Comparison of ENCODE assay signal across 11 mouse cellular contexts in the genomic region with DNA sequence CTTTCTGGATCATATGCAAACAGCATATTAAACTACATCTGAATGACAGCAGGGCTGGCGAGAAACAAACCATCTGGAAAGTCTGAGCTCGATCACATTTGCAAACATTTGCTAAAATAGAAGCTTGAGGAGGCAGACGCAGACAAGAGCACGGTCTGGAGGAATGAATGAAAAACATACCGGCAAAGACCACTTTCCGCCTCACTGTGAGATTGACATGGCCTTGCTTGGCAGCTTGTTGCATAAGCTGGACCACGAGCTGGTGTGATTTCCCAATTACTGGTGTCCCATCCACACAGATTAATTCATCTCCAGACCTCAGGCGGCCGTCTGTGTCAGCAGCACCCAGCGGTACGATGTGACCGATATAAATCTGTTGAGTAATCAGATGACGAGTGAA.
A peak's percentile ranks its signal among the peaks of the same experiment; 100 is the strongest.
DNase-seq lines count a peak whose midpoint lies in the region; ATAC-seq and TF ChIP-seq lines count a peak whose summit lies in the region.
"Had no signal": no experiment of that assay in that cellular context is flagged by ENCODE, and none has a peak within 500 bp of the region (broad histone marks: within the 10 kb centered on the region; RNA-seq: fewer than 3 reads in every experiment).

No protein-coding gene starts in this region.

- no peak overlapping the region for H3K4me3 ChIP-seq in left cerebral cortex, adult 2 months
- no peak overlapping the region for H3K4me3 ChIP-seq in hindbrain, embryonic 11.5 days (ENCODE audit: low read depth, low read length)
- H3K4me3 ChIP-seq: liver, embryonic 13.5 days had no signal

- H3K4me1 ChIP-seq in hindbrain, embryonic 11.5 days (replicated peaks; ENCODE audit: control insufficient read depth, insufficient read depth, low read length), result no peaks in the 10 kb centered on the region
- H3K4me1 ChIP-seq: liver, embryonic 13.5 days had no signal

- ATAC-seq in cerebellum, adult (ENCODE audit: insufficient number of reproducible peaks, low FRiP score, low TSS enrichment), result 0 out of 2 replicates have a peak, but pooled peaks have one; percentile 40
- no peak for ATAC-seq in hindbrain, embryonic 11.5 days (ENCODE audit: low FRiP score)

- TF ChIP-seq CTCF in left cerebral cortex, adult 2 months (IDR thresholded peaks at IDR 0.05), result no peak

- intact Hi-C loops in left cerebral cortex, adult 2 months (cut with DNase I), result no loop called here
- intact Hi-C loops in left cerebral cortex, postnatal 36 days (cut with DNase I), result no loop called here

- no peak for DNase-seq in cerebellum, adult 9-10 months
- peak in 1 of 2 experiments; percentile 37 for DNase-seq in left cerebral cortex, adult 2 months (ENCODE audit: extremely low spot score in 1 of 2, low spot score in 2 of 2)
- DNase-seq in left cerebral cortex, adult 8-10 months (ENCODE audit: low spot score in 2 of 2), result no peak
- DNase-seq in fibroblast of lung, adult 2 months (ENCODE audit: low read depth), result peak; percentile 3
- peak; percentile 44 to 48 for DNase-seq in left cerebral cortex, postnatal 36 days (ENCODE audit: low spot score in 2 of 2)
- DNase-seq in hindbrain, embryonic 11.5 days (ENCODE audit: low spot score), result no peak
- DNase-seq in kidney, postnatal 4 days, result no peak
- DNase-seq: kidney, adult 11 months; liver, embryonic 13.5 days; thymus, postnatal 36 days had no signal

- H3K9ac ChIP-seq in hindbrain, embryonic 11.5 days (ENCODE audit: low read depth, low read length), result no peak overlapping the region
- H3K9ac ChIP-seq: liver, embryonic 13.5 days had no signal

- no peaks in the 10 kb centered on the region for H3K9me3 ChIP-seq in hindbrain, embryonic 11.5 days (ENCODE audit: control insufficient read depth, low read length)
- H3K9me3 ChIP-seq: liver, embryonic 13.5 days had no signal

- 0 out of 2 replicates have a peak, but pooled peaks cover 4% of the 10 kb centered on the region for H3K36me3 ChIP-seq in hindbrain, embryonic 11.5 days (ENCODE audit: control insufficient read depth, insufficient read depth, low read length)
- H3K36me3 ChIP-seq: liver, embryonic 13.5 days had no signal

- H3K27me3 ChIP-seq in hindbrain, embryonic 11.5 days (ENCODE audit: control insufficient read depth, insufficient read depth, low read length), result no peaks in the 10 kb centered on the region
- H3K27me3 ChIP-seq: liver, embryonic 13.5 days had no signal

- no peak overlapping the region for H3K4me2 ChIP-seq in hindbrain, embryonic 11.5 days (replicated peaks; ENCODE audit: low read depth, low read length)
- H3K4me2 ChIP-seq: liver, embryonic 13.5 days had no signal

- peak overlapping the region; percentile 45; the same call in 1 of the 2 replicates for H3K27ac ChIP-seq in left cerebral cortex, adult 2 months
- no peak overlapping the region for H3K27ac ChIP-seq in hindbrain, embryonic 11.5 days (ENCODE audit: low read depth, low read length)
- H3K27ac ChIP-seq: liver, embryonic 13.5 days had no signal

- 87% methylated on average over 13 of the region's 13 CpGs for WGBS in hindbrain, embryonic 11.5 days

Comparison
In these comparisons a context has a peak if more than half of its experiments do, and no peak if none do; other contexts are left out.
1. DNase-seq: peak in fibroblast of lung, adult 2 months (single experiment) and left cerebral cortex, postnatal 36 days (2 of 2); none in cerebellum, adult 9-10 months (single experiment), left cerebral cortex, adult 8-10 months (0 of 2), hindbrain, embryonic 11.5 days (single experiment) and kidney, postnatal 4 days (0 of 2).